Mouse (Mus musculus) megakaryocyte, embryonic 14.5 days (primary cell): Measurements from ENCODE around the gene C3ar1.

Experiments used
- FLI1 ChIP-seq: IDR thresholded peaks from 2 replicates; pipeline ENCODE4 v1.6.1; 2012; ENCODE audit warnings: low read length, inconsistent platforms, mixed read lengths
- GATA1 ChIP-seq: IDR thresholded peaks from 3 replicates; pipeline ENCODE4 v1.6.1; 2012; ENCODE audit warnings: mixed read lengths, low read length, inconsistent platforms, borderline replicate concordance

GRCm38 (mm10) chr6:122812716-122813115 lies 43.2 kb downstream of the C3ar1 start:
- no peak for TF ChIP-seq GATA1
- TF ChIP-seq FLI1 = no peak
